Mouse (Mus musculus): ENCODE data around the gene Isca2. TPM values are rescaled to one million over a fixed set of nuclear protein-coding genes. Genes with fewer than 3 reads are reported as not detected.

The Isca2 gene
- polyA plus RNA-seq, 1 experiment from 2014 or later: 152 TPM

- H3K4me3 ChIP-seq (replicated peaks): no peak overlapping the region
- H3K27me3 ChIP-seq: no peaks in the 10 kb centered on the region
- no peaks in the 10 kb centered on the region for H3K9me3 ChIP-seq
- no peaks in the 10 kb centered on the region for H3K36me3 ChIP-seq (replicated peaks)
- 87% methylated on average over 13 of the region's 13 CpGs for WGBS
- H3K4me1 ChIP-seq: no peaks in the 10 kb centered on the region
- no peak overlapping the region for H3K9ac ChIP-seq
- H3K4me2 ChIP-seq: no peak overlapping the region
- no peak for ATAC-seq (ENCODE audit: low FRiP score)
- H3K27ac ChIP-seq: no peak overlapping the region
These were observed 34.3 kb downstream of the Isca2 start for GRCm38 (mm10) chr12:84807351-84807750.

DNA sequence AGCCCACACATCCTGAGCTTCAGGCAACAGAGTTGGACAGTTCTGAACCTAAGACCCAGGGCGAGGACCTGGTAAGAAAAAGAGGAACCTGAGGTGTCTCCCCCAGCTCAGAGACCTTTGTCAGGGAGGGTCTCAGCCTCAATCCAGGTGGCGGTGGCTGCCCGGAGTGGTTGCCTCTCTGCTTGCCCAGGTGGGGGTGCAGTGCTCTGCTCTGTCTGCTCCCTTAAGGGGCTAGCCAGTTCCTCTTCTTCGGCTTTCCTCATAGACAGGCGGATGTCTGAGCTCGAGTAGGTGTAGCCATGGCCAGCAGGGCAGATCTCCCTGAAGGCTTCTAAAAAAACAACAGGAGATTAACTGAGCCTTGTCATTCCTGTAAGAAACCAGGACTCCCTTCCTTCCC lies 36.0 kb downstream of the Isca2 start:
- Histone ChIP-seq H3K4me3 (replicated peaks) (no peak overlapping the region), H3K27ac (no peak overlapping the region), H3K9me3 (no peaks in the 10 kb centered on the region), H3K27me3 (no peaks in the 10 kb centered on the region), H3K4me1 (no peaks in the 10 kb centered on the region), H3K9ac (no peak overlapping the region), H3K4me2 (no peak overlapping the region), H3K36me3 (replicated peaks) (no peaks in the 10 kb centered on the region)
- WGBS: 86% methylated on average over 6 of the region's 6 CpGs
- ATAC-seq (ENCODE audit: low FRiP score): no peak

DNA sequence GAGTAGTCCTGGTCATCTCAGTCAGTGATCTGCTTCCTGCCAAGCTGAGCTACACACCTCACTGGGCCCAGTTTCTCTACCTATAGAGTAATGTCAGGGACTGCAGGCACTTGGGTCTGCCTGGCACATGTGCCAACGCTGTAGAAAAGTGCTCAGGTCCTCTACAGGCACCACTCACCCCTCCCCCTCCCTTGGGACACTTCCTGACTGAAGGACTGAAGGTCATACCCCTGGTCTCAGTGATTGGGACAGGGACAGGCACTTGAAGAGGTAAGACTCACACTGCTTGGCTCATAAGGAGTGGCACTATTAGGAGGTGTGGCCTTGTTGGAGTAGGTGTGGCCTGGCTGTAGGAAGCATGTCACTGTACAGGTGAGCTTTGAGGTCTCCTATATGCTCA lies 37.8 kb downstream of the Isca2 start:
- ATAC-seq (ENCODE audit: low FRiP score): no peak
- WGBS: 83% methylated on average over 1 of the region's 1 CpGs
- no peak overlapping the region for H3K27ac ChIP-seq
- H3K4me3 ChIP-seq (replicated peaks): no peak overlapping the region
- H3K4me1 ChIP-seq: no peaks in the 10 kb centered on the region
- H3K9ac ChIP-seq: no peak overlapping the region
- H3K9me3 ChIP-seq: no peaks in the 10 kb centered on the region
- H3K4me2 ChIP-seq: no peak overlapping the region
- no peaks in the 10 kb centered on the region for H3K36me3 ChIP-seq (replicated peaks)
- H3K27me3 ChIP-seq: no peaks in the 10 kb centered on the region

- Histone ChIP-seq H3K4me3 (replicated peaks) (no peak overlapping the region), H3K9me3 (no peaks in the 10 kb centered on the region), H3K27me3 (no peaks in the 10 kb centered on the region), H3K4me1 (no peaks in the 10 kb centered on the region), H3K27ac (no peak overlapping the region), H3K36me3 (replicated peaks) (no peaks in the 10 kb centered on the region), H3K4me2 (no peak overlapping the region), H3K9ac (no peak overlapping the region)
- ATAC-seq (ENCODE audit: low FRiP score): no peak
- WGBS: 72% methylated on average over 4 of the region's 4 CpGs
These were observed 38.5 kb downstream of the Isca2 start for GRCm38 (mm10) chr12:84811510-84811909.

DNA sequence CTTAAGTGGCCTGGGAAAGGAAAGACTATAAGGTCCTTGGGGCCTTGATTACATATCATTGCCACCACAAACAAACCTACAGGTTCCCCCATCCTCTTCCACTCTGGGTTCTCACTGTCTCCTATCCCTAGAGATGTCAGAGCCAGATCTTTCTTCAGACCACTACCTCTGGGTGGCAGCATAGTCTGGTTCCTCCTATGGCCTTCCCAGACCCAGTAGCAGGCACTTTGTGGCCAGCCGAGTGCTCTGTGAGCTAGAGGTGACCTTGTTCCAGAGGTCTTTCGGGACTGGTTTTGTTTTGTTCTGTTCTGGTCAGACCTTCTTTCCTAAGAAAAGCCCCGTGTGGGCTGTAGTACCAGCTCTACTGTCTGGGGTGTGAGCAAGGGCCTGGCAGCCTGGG lies 39.0 kb downstream of the Isca2 start:
- H3K27ac ChIP-seq: no peak overlapping the region
- 72% methylated on average over 3 of the region's 3 CpGs for WGBS
- H3K4me3 ChIP-seq (replicated peaks): no peak overlapping the region
- ATAC-seq (ENCODE audit: low FRiP score): no peak
- H3K4me1 ChIP-seq: no peaks in the 10 kb centered on the region
- no peak overlapping the region for H3K9ac ChIP-seq
- no peaks in the 10 kb centered on the region for H3K27me3 ChIP-seq
- H3K4me2 ChIP-seq: no peak overlapping the region
- H3K9me3 ChIP-seq: no peaks in the 10 kb centered on the region
- no peaks in the 10 kb centered on the region for H3K36me3 ChIP-seq (replicated peaks)

- WGBS: 44% methylated on average over 7 of the region's 7 CpGs
- ATAC-seq (ENCODE audit: low FRiP score): no peak
- H3K4me1 ChIP-seq: no peaks in the 10 kb centered on the region
- no peak overlapping the region for H3K9ac ChIP-seq
- no peaks in the 10 kb centered on the region for H3K27me3 ChIP-seq
- H3K4me3 ChIP-seq (replicated peaks): no peak overlapping the region
- no peaks in the 10 kb centered on the region for H3K9me3 ChIP-seq
- no peak overlapping the region for H3K4me2 ChIP-seq
- no peak overlapping the region for H3K27ac ChIP-seq
- no peaks in the 10 kb centered on the region for H3K36me3 ChIP-seq (replicated peaks)
These were observed 40.7 kb downstream of the Isca2 start for GRCm38 (mm10) chr12:84813773-84814172.

DNA sequence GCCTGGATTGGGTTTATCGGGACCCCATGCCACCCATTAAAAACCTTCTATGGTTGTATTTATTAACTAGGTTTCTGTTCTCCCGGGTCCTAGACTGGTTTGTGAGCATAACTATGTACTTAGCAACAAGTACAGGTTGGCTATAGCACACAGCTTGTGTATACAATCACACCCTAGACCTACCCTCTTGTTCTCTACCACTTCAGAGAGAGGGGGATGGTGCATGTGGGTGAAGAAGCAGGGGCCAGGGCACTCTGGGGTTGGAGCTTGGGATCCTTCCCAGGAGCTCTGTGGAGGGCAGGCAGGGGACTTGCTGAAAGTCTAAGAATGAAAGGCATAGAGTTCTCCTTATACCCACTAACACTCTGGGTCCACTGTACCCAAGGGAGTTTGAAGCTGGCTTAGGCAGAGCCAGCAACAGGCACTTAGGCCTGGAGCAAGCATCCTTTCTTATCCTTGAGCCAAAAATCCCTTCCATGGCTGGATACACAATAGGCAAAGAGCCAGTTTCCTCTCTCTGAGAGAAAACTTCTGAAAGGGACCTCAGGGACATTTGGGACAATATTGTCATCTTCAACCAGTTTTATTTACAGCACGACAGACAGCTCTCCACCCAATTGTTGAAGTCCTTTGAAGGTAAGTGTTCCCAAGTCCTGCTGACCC lies 41.7 kb downstream of the Isca2 start:
- no peak for ATAC-seq (ENCODE audit: low FRiP score)
- no peaks in the 10 kb centered on the region for H3K9me3 ChIP-seq
- no peaks in the 10 kb centered on the region for H3K4me1 ChIP-seq
- no peak overlapping the region for H3K27ac ChIP-seq
- H3K4me3 ChIP-seq (replicated peaks): no peak overlapping the region
- H3K9ac ChIP-seq: no peak overlapping the region
- 82% methylated on average over 3 of the region's 3 CpGs for WGBS
- H3K27me3 ChIP-seq: no peaks in the 10 kb centered on the region
- H3K36me3 ChIP-seq (replicated peaks): no peaks in the 10 kb centered on the region
- H3K4me2 ChIP-seq: no peak overlapping the region

DNA sequence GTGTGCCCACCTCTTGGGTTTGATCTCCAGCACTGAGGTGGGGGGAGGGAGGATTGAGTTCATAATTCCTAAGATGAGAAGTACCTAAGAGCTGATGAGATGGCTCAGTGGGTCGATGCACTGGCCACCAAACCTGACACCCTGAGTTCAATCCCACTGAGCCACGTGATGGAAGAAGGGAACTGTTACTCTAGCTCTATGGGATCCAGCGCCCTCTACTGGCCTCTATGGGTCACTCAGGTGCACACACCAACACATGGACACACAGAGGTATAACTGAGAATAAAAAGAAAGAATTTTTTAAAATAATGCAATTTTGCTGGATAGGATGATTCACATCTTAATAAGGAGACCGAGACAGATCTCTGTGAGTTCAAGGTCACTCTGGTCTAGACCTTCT lies 45.4 kb downstream of the Isca2 start:
- no peak overlapping the region for H3K4me3 ChIP-seq (replicated peaks)
- no peaks in the 10 kb centered on the region for H3K4me1 ChIP-seq
- ATAC-seq (ENCODE audit: low FRiP score): no peak
- 58% methylated on average over 4 of the region's 4 CpGs for WGBS
- no peak overlapping the region for H3K4me2 ChIP-seq
- no peaks in the 10 kb centered on the region for H3K36me3 ChIP-seq (replicated peaks)
- H3K27ac ChIP-seq: no peak overlapping the region
- no peaks in the 10 kb centered on the region for H3K27me3 ChIP-seq
- H3K9ac ChIP-seq: no peak overlapping the region
- H3K9me3 ChIP-seq: no peaks in the 10 kb centered on the region

GRCm38 (mm10) chr12:84819236-84820168 lies 46.5 kb downstream of the Isca2 start:
- H3K4me2 ChIP-seq: no peak overlapping the region
- no peaks in the 10 kb centered on the region for H3K9me3 ChIP-seq
- no peak overlapping the region for H3K27ac ChIP-seq
- ATAC-seq (ENCODE audit: low FRiP score): no peak
- no peak overlapping the region for H3K4me3 ChIP-seq (replicated peaks)
- no peaks in the 10 kb centered on the region for H3K27me3 ChIP-seq
- H3K36me3 ChIP-seq (replicated peaks): no peaks in the 10 kb centered on the region
- no peaks in the 10 kb centered on the region for H3K4me1 ChIP-seq
- no peak overlapping the region for H3K9ac ChIP-seq
- WGBS: 88% methylated on average over 13 of the region's 13 CpGs

GRCm38 (mm10) chr12:84823601-84824000 lies 50.5 kb downstream of the Isca2 start:
- Histone ChIP-seq H3K4me1 (no peaks in the 10 kb centered on the region), H3K4me3 (replicated peaks) (no peak overlapping the region), H3K9ac (no peak overlapping the region), H3K27me3 (no peaks in the 10 kb centered on the region), H3K4me2 (no peak overlapping the region), H3K9me3 (no peaks in the 10 kb centered on the region), H3K27ac (no peak overlapping the region), H3K36me3 (replicated peaks) (no peaks in the 10 kb centered on the region)
- 75% methylated on average over 7 of the region's 7 CpGs for WGBS
- ATAC-seq (ENCODE audit: low FRiP score): no peak

GRCm38 (mm10) chr12:84824203-84824602 lies 51.2 kb downstream of the Isca2 start:
- no peaks in the 10 kb centered on the region for H3K36me3 ChIP-seq (replicated peaks)
- no peaks in the 10 kb centered on the region for H3K9me3 ChIP-seq
- H3K4me1 ChIP-seq: no peaks in the 10 kb centered on the region
- H3K4me3 ChIP-seq (replicated peaks): no peak overlapping the region
- H3K9ac ChIP-seq: no peak overlapping the region
- H3K27ac ChIP-seq: no peak overlapping the region
- no peak overlapping the region for H3K4me2 ChIP-seq
- WGBS: 75% methylated on average over 5 of the region's 5 CpGs
- H3K27me3 ChIP-seq: no peaks in the 10 kb centered on the region
- ATAC-seq (ENCODE audit: low FRiP score): no peak

All from forebrain, embryonic 12.5 days (tissue).